Mouse (Mus musculus): Measurements from ENCODE around the gene Fgf8.

Fgf8 gene

GRCm38 (mm10) chr19:45727231-45727630 lies 15.5 kb downstream of the Fgf8 start:
- no peak for DNase-seq (ENCODE audit: low spot score)

GRCm38 (mm10) chr19:45725677-45726277 lies 16.9 kb downstream of the Fgf8 start:
- DNase-seq (ENCODE audit: low spot score): no peak

- no peak for DNase-seq (ENCODE audit: low spot score)
Observed at GRCm38 (mm10) chr19:45722188-45722587, 20.5 kb downstream of the Fgf8 start.

- no peak for DNase-seq (ENCODE audit: low spot score)
Observed at GRCm38 (mm10) chr19:45718286-45718685, 24.4 kb downstream of the Fgf8 start.

- DNase-seq (ENCODE audit: low spot score): no peak
Observed at GRCm38 (mm10) chr19:45717493-45718220, 25.1 kb downstream of the Fgf8 start.

- no peak for DNase-seq (ENCODE audit: low spot score)
Observed at GRCm38 (mm10) chr19:45708704-45709103, 34.0 kb downstream of the Fgf8 start.

- no peak for DNase-seq (ENCODE audit: low spot score)
Observed at GRCm38 (mm10) chr19:45696281-45696600, 46.5 kb downstream of the Fgf8 start.

GRCm38 (mm10) chr19:45695496-45696280 lies 47.0 kb downstream of the Fgf8 start:
- no peak for DNase-seq (ENCODE audit: low spot score)

- DNase-seq (ENCODE audit: low spot score): no peak
Observed at GRCm38 (mm10) chr19:45694056-45694455, 48.7 kb downstream of the Fgf8 start.

- no peak for DNase-seq (ENCODE audit: low spot score)
Observed at GRCm38 (mm10) chr19:45692211-45692610, 50.5 kb downstream of the Fgf8 start.

GRCm38 (mm10) chr19:45691001-45691535 lies 51.6 kb downstream of the Fgf8 start:
- DNase-seq (ENCODE audit: low spot score): no peak

- no peak for DNase-seq (ENCODE audit: low spot score)
Observed at GRCm38 (mm10) chr19:45687001-45687400, 55.7 kb downstream of the Fgf8 start.

Data from spleen, adult 12 weeks (tissue).